Comparison of ENCODE assay signal across 19 mouse cellular contexts in the genomic region with DNA sequence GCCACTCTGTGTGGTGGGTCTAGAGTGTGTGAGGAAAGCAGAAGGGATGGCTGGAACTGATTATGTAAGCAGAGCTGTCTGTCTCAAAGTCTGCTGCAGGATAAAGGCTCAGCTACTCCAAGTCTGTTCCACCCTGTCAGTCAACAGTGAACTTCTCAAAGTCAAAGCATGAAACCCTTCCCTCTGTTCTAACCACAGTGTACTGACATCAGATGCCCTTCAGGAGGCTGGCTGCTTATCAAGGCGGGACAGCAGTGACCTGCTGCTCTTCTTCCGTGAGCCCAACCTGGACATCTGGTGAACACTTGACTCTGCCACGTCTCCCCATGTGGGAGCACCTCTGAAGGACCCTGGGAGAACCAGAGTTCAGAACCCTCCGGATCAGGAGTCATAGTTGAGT. TPM values are rescaled to one million over a fixed set of nuclear protein-coding genes. Genes with fewer than 3 reads are reported as not detected.
DNase-seq lines count a peak whose midpoint lies in the region; ATAC-seq and TF ChIP-seq lines count a peak whose summit lies in the region.
"Had no signal": no experiment of that assay in that cellular context is flagged by ENCODE, and none has a peak within 500 bp of the region (broad histone marks: within the 10 kb centered on the region; RNA-seq: fewer than 3 reads in every experiment).

No protein-coding gene starts in this region.

- no peak overlapping the region for H3K4me3 ChIP-seq in midbrain, embryonic 11.5 days (ENCODE audit: low read depth, low read length)
- no peak overlapping the region for H3K4me3 ChIP-seq in midbrain, embryonic 15.5 days
- 0 out of 2 replicates have a peak overlapping the region, but pooled peaks have one; percentile 12 for H3K4me3 ChIP-seq in liver, embryonic 13.5 days (replicated peaks)
- no peak overlapping the region for H3K4me3 ChIP-seq in small intestine, adult 2 months (ENCODE audit: low read depth, low read length)
- H3K4me3 ChIP-seq: embryonic facial prominence, embryonic 15.5 days; forebrain, embryonic 12.5 days; limb, embryonic 12.5 days; myocyte had no signal

- TF ChIP-seq POLR2A in small intestine, adult 2 months (IDR thresholded peaks at IDR 0.05; ENCODE audit: low read depth, low read length): no peak

- no peak overlapping the region for H3K27ac ChIP-seq in midbrain, embryonic 11.5 days (ENCODE audit: low read depth, low read length)
- no peak overlapping the region for H3K27ac ChIP-seq in midbrain, embryonic 15.5 days
- peak overlapping the region; percentile 75 for H3K27ac ChIP-seq in liver, embryonic 13.5 days
- H3K27ac ChIP-seq in small intestine, adult 2 months (ENCODE audit: insufficient read depth, low read depth, low read length): peak overlapping the region; percentile 57
- H3K27ac ChIP-seq: embryonic facial prominence, embryonic 15.5 days; forebrain, embryonic 12.5 days; limb, embryonic 12.5 days had no signal

- H3K9ac ChIP-seq in midbrain, embryonic 11.5 days (ENCODE audit: low read length): no peak overlapping the region
- no peak overlapping the region for H3K9ac ChIP-seq in midbrain, embryonic 15.5 days
- peak overlapping the region; percentile 47; the same call in 1 of the 2 replicates for H3K9ac ChIP-seq in liver, embryonic 13.5 days
- H3K9ac ChIP-seq: embryonic facial prominence, embryonic 15.5 days; forebrain, embryonic 12.5 days; limb, embryonic 12.5 days; lung, embryonic 14.5 days had no signal

- no peak overlapping the region for H3K4me2 ChIP-seq in midbrain, embryonic 11.5 days
- H3K4me2 ChIP-seq in midbrain, embryonic 15.5 days: no peak overlapping the region
- peak overlapping the region; percentile 15 for H3K4me2 ChIP-seq in liver, embryonic 13.5 days
- H3K4me2 ChIP-seq: embryonic facial prominence, embryonic 15.5 days; forebrain, embryonic 12.5 days; heart, embryonic 11.5 days; limb, embryonic 12.5 days; lung, embryonic 14.5 days had no signal

- no peaks in the 10 kb centered on the region for H3K9me3 ChIP-seq in midbrain, embryonic 11.5 days (ENCODE audit: control insufficient read depth, low read length)
- H3K9me3 ChIP-seq in midbrain, embryonic 15.5 days: no peaks in the 10 kb centered on the region
- H3K9me3 ChIP-seq in liver, embryonic 13.5 days (replicated peaks): no peaks in the 10 kb centered on the region
- H3K9me3 ChIP-seq: embryonic facial prominence, embryonic 15.5 days; forebrain, embryonic 12.5 days; limb, embryonic 12.5 days had no signal

- no peak for TF ChIP-seq CTCF in small intestine, adult 2 months (IDR thresholded peaks at IDR 0.05; ENCODE audit: extremely low read depth, insufficient read length, insufficient replicate concordance, low read depth, low read length)

- H3K27me3 ChIP-seq in midbrain, embryonic 11.5 days (ENCODE audit: control insufficient read depth, insufficient read depth, low read length): no peaks in the 10 kb centered on the region
- no peaks in the 10 kb centered on the region for H3K27me3 ChIP-seq in midbrain, embryonic 15.5 days (replicated peaks)
- H3K27me3 ChIP-seq in liver, embryonic 13.5 days: no peaks in the 10 kb centered on the region
- no peaks in the 10 kb centered on the region for H3K27me3 ChIP-seq in small intestine, adult 2 months (ENCODE audit: control insufficient read depth, insufficient read depth, low read length)
- H3K27me3 ChIP-seq: embryonic facial prominence, embryonic 15.5 days; forebrain, embryonic 12.5 days had no signal

- WGBS in midbrain, embryonic 11.5 days: 78% methylated on average over 4 of the region's 4 CpGs
- 72% methylated on average over 4 of the region's 4 CpGs for WGBS in midbrain, embryonic 15.5 days
- 11% methylated on average over 4 of the region's 4 CpGs for WGBS in liver, embryonic 13.5 days (ENCODE audit: insufficient replicate concordance)
- WGBS in small intestine, adult 2 months: 78% methylated on average over 4 of the region's 4 CpGs

- no peak for ATAC-seq in midbrain, embryonic 11.5 days (ENCODE audit: low FRiP score)
- no peak for ATAC-seq in midbrain, embryonic 15.5 days (replicated peaks)
- peak; percentile 64 for ATAC-seq in erythroblast, adult 5-6 weeks (replicated peaks; ENCODE audit: low FRiP score, poor library complexity, severe bottlenecking)
- ATAC-seq in liver, embryonic 13.5 days (ENCODE audit: low read depth): peak; percentile 91
- ATAC-seq: hindbrain, embryonic 16.5 days had no signal

- H3K4me1 ChIP-seq in midbrain, embryonic 11.5 days (ENCODE audit: control insufficient read depth, insufficient read depth, low read length): no peaks in the 10 kb centered on the region
- peaks cover 8% of the 10 kb centered on the region for H3K4me1 ChIP-seq in midbrain, embryonic 15.5 days
- peaks cover 62% of the 10 kb centered on the region for H3K4me1 ChIP-seq in liver, embryonic 13.5 days (replicated peaks)
- H3K4me1 ChIP-seq in small intestine, adult 2 months (ENCODE audit: control insufficient read depth, insufficient read depth, insufficient read length, low read length): peaks cover 4% of the 10 kb centered on the region; the same call in 1 of the 2 replicates

- peak; percentile 14 for DNase-seq in midbrain, embryonic 11.5 days (ENCODE audit: low spot score, missing footprints)
- DNase-seq in liver, embryonic 13.5 days: peak; percentile 46
- no peak for DNase-seq in layer of hippocampus, adult 9-10 months (ENCODE audit: low spot score)
- no peak for DNase-seq in layer of hippocampus, postnatal 25 days (ENCODE audit: extremely low spot score in 1 of 2, low spot score in 1 of 2)
- DNase-seq: cerebellum, postnatal 10 days; heart, postnatal 14 days; layer of hippocampus, adult 9-11 months; lung, embryonic 14.5 days; lung, postnatal 4 days; midbrain, embryonic 14.5 days had no signal

- H3K36me3 ChIP-seq in midbrain, embryonic 11.5 days (ENCODE audit: control insufficient read depth, insufficient read depth, low read length): no peaks in the 10 kb centered on the region
- H3K36me3 ChIP-seq in midbrain, embryonic 15.5 days (replicated peaks): no peaks in the 10 kb centered on the region
- H3K36me3 ChIP-seq in liver, embryonic 13.5 days: no peaks in the 10 kb centered on the region
- H3K36me3 ChIP-seq in small intestine, adult 2 months (ENCODE audit: control insufficient read depth, insufficient read depth, low read length): no peaks in the 10 kb centered on the region
- H3K36me3 ChIP-seq: embryonic facial prominence, embryonic 15.5 days; forebrain, embryonic 12.5 days; limb, embryonic 12.5 days had no signal

RNA-seq across cellular contexts. Expression of gene Cracr2a, which starts 16.6 kb away (rescaled TPM):
- polyA plus RNA-seq in midbrain, embryonic 11.5 days (2014; fragmentation: Nextera tagmentation; extraction: Ambion mirVana): 0.34 and 0.87 TPM in 2 replicates
- 0.11 and 0.74 TPM in 2 replicates for polyA plus RNA-seq in midbrain, embryonic 15.5 days (2015; fragmentation: Nextera tagmentation; extraction: Ambion mirVana)
- 4.0 and 4.2 TPM in 2 replicates for total RNA-seq in erythroblast, adult 5-6 weeks (2015; ENCODE audit: low replicate concordance)
- total RNA-seq in erythroblast, adult 5-6 weeks (2017; ENCODE audit: low replicate concordance): 2.4 and 2.9 TPM in 2 replicates
- 0.79 and 0.88 TPM in 2 replicates for polyA plus RNA-seq in liver, embryonic 13.5 days (2015; fragmentation: Nextera tagmentation; extraction: Ambion mirVana)
- polyA plus RNA-seq in small intestine, adult 2 months (2012; rRNA removed): 1.8 and 7.0 TPM in 2 replicates
- total RNA-seq in layer of hippocampus, postnatal 25 days (2021): 1 to 10 TPM; 1.9 to 2.5 TPM
- polyA plus RNA-seq: myocyte had no signal

Comparison
In these comparisons a context has a peak if more than half of its experiments do, and no peak if none do; other contexts are left out.
1. ATAC-seq: peak in erythroblast, adult 5-6 weeks (single experiment) and liver, embryonic 13.5 days (single experiment); none in midbrain, embryonic 11.5 days (single experiment) and midbrain, embryonic 15.5 days (single experiment).
2. DNase-seq: peak in midbrain, embryonic 11.5 days (single experiment) and liver, embryonic 13.5 days (single experiment); none in layer of hippocampus, adult 9-10 months (single experiment) and layer of hippocampus, postnatal 25 days (0 of 2).
3. H3K27ac ChIP-seq: peak in liver, embryonic 13.5 days (single experiment) and small intestine, adult 2 months (single experiment); none in midbrain, embryonic 11.5 days (single experiment) and midbrain, embryonic 15.5 days (single experiment).